10 mouse cellular contexts compared by ENCODE assay signal in the genomic region with DNA sequence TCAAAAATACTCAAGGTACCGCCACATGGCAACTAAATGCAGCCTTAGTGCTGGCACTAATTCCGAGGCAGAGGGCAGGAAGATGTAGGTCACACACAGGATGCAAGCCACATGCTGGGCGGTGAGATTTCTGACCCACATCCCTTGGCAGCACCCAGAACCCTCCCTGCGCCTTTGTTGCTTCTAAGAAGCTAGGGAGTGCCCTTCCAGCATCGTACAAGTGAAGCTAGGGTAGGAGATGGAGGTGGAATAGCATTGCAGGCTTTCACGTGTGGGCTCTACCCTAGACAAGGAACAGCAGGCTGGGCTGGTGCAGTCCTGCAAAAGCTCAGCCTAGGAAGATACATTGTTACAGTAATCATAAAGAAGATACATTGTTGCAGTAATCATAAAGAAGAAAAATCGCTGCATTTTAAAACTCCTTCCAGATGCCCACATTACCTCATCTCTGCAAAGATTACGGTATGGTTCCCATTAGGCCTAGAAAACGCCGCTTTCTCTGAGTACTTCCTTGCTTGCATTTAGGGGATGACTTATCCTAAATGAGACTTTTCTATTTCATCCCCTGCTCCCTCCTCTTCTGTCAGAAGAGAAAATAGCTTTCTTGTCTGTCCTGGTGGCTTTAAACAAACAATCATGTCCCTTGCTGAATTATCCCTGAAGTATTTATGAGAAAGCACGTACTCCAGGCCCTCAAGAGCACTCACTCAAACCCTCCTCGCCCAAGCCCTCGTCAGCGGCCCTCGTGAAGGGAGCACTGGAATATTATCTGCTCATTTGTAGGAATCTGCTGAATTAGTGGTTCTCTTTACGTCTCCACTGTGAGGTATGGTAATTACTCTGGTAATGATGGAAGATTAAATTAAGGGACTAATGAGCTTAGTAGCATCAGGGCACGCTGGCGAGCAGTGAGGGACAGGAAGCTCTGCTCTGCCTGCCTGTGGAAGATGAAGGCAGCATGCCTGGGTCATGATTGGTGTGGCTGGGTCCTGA.
DNase-seq lines count a peak whose midpoint lies in the region; ATAC-seq and TF ChIP-seq lines count a peak whose summit lies in the region.
"Had no signal": no experiment of that assay in that cellular context is flagged by ENCODE, and none has a peak within 500 bp of the region (broad histone marks: within the 10 kb centered on the region; RNA-seq: fewer than 3 reads in every experiment).

No protein-coding gene starts in this region.

- 0 out of 2 replicates have a peak, but pooled peaks cover 11% of the 10 kb centered on the region for H3K27me3 ChIP-seq in forebrain, embryonic 13.5 days
- H3K27me3 ChIP-seq in forebrain, embryonic 10.5 days (ENCODE audit: poor library complexity, severe bottlenecking): peaks cover 99% of the 10 kb centered on the region
- H3K27me3 ChIP-seq in embryonic facial prominence, embryonic 14.5 days (replicated peaks; ENCODE audit: control insufficient read depth, insufficient read depth, low read length): no peaks in the 10 kb centered on the region
- H3K27me3 ChIP-seq in intestine, postnatal 0 days (replicated peaks; ENCODE audit: control insufficient read depth, insufficient read depth, low read length): no peaks in the 10 kb centered on the region

- peaks cover 12% of the 10 kb centered on the region; the same call in 1 of the 2 replicates for H3K4me1 ChIP-seq in forebrain, embryonic 13.5 days
- H3K4me1 ChIP-seq in forebrain, embryonic 10.5 days: peaks cover 10% of the 10 kb centered on the region; the same call in 1 of the 2 replicates
- no peaks in the 10 kb centered on the region for H3K4me1 ChIP-seq in embryonic facial prominence, embryonic 14.5 days (ENCODE audit: control insufficient read depth, insufficient read depth, low read length)
- no peaks in the 10 kb centered on the region for H3K4me1 ChIP-seq in intestine, postnatal 0 days (replicated peaks; ENCODE audit: control insufficient read depth, insufficient read depth, low read length)

- H3K36me3 ChIP-seq in forebrain, embryonic 13.5 days (ENCODE audit: poor library complexity, severe bottlenecking): peaks cover 47% of the 10 kb centered on the region
- no peaks in the 10 kb centered on the region for H3K36me3 ChIP-seq in forebrain, embryonic 10.5 days (replicated peaks)
- peaks cover 14% of the 10 kb centered on the region for H3K36me3 ChIP-seq in embryonic facial prominence, embryonic 14.5 days (ENCODE audit: control insufficient read depth, insufficient read depth, low read length)
- peaks cover 11% of the 10 kb centered on the region for H3K36me3 ChIP-seq in intestine, postnatal 0 days (ENCODE audit: control insufficient read depth, insufficient read depth)

- no peak overlapping the region for H3K4me2 ChIP-seq in forebrain, embryonic 13.5 days
- no peak overlapping the region for H3K4me2 ChIP-seq in embryonic facial prominence, embryonic 14.5 days (ENCODE audit: low read depth, low read length)
- H3K4me2 ChIP-seq in intestine, postnatal 0 days (replicated peaks; ENCODE audit: low read depth): no peak overlapping the region
- H3K4me2 ChIP-seq: heart, embryonic 13.5 days had no signal

- no peak overlapping the region for H3K9ac ChIP-seq in forebrain, embryonic 13.5 days
- H3K9ac ChIP-seq in embryonic facial prominence, embryonic 14.5 days (ENCODE audit: low read depth, low read length): no peak overlapping the region
- no peak overlapping the region for H3K9ac ChIP-seq in intestine, postnatal 0 days (ENCODE audit: low read depth, low read length)
- H3K9ac ChIP-seq: heart, embryonic 13.5 days had no signal

- peak; percentile 70; the same call in 1 of the 2 replicates for ATAC-seq in forebrain, embryonic 13.5 days
- ATAC-seq in embryonic facial prominence, embryonic 14.5 days (ENCODE audit: low read depth): peak; percentile 41; the same call in 1 of the 2 replicates
- ATAC-seq in intestine, postnatal 0 days: no peak

- H3K4me3 ChIP-seq in forebrain, embryonic 13.5 days: no peak overlapping the region
- no peak overlapping the region for H3K4me3 ChIP-seq in forebrain, embryonic 10.5 days
- H3K4me3 ChIP-seq in embryonic facial prominence, embryonic 14.5 days (ENCODE audit: low read depth, low read length): no peak overlapping the region
- H3K4me3 ChIP-seq in intestine, postnatal 0 days (ENCODE audit: low read depth, low read length): no peak overlapping the region
- H3K4me3 ChIP-seq: heart, embryonic 13.5 days had no signal

- no peak overlapping the region for H3K27ac ChIP-seq in forebrain, embryonic 13.5 days
- H3K27ac ChIP-seq in forebrain, embryonic 10.5 days: no peak overlapping the region
- peak overlapping the region; percentile 75 for H3K27ac ChIP-seq in embryonic facial prominence, embryonic 14.5 days (replicated peaks; ENCODE audit: low read depth, low read length)
- H3K27ac ChIP-seq in intestine, postnatal 0 days (ENCODE audit: low read depth, low read length): no peak overlapping the region
- H3K27ac ChIP-seq: heart, embryonic 13.5 days had no signal

- H3K9me3 ChIP-seq in forebrain, embryonic 13.5 days (replicated peaks): no peaks in the 10 kb centered on the region
- H3K9me3 ChIP-seq in forebrain, embryonic 10.5 days: no peaks in the 10 kb centered on the region
- H3K9me3 ChIP-seq in embryonic facial prominence, embryonic 14.5 days (ENCODE audit: control insufficient read depth, low read length): no peaks in the 10 kb centered on the region
- H3K9me3 ChIP-seq in intestine, postnatal 0 days (ENCODE audit: control insufficient read depth): no peaks in the 10 kb centered on the region
- H3K9me3 ChIP-seq: heart, embryonic 13.5 days had no signal

- TF ChIP-seq CTCF in intestine, postnatal 0 days (IDR thresholded peaks at IDR 0.05; ENCODE audit: low read depth): no peak

- WGBS in forebrain, embryonic 13.5 days: 53% methylated on average over 18 of the region's 18 CpGs
- WGBS in forebrain, embryonic 10.5 days: 72% methylated on average over 18 of the region's 18 CpGs
- WGBS in embryonic facial prominence, embryonic 14.5 days: 42% methylated on average over 18 of the region's 18 CpGs
- WGBS in intestine, postnatal 0 days: 78% methylated on average over 18 of the region's 18 CpGs

- no peak for DNase-seq in forebrain, embryonic 10.5 days (ENCODE audit: extremely low spot score, low spot score)
- DNase-seq in adipocyte (ENCODE audit: low spot score) (peak; percentile 11), MN1 (ENCODE audit: low spot score) (no peak)
- DNase-seq in embryonic facial prominence, embryonic 14.5 days (ENCODE audit: low spot score): peak; percentile 58
- peak; percentile 51 for DNase-seq in lung, postnatal 36 days
- no peak for DNase-seq in natural killer cell, adult 2 months (ENCODE audit: low spot score in 2 of 2)
- DNase-seq: embryo, embryonic 11 days had no signal

Comparison
In these comparisons a context has a peak if more than half of its experiments do, and no peak if none do; other contexts are left out.
1. DNase-seq: peak in adipocyte (single experiment), embryonic facial prominence, embryonic 14.5 days (single experiment) and lung, postnatal 36 days (single experiment); none in forebrain, embryonic 10.5 days (single experiment), MN1 (single experiment) and natural killer cell, adult 2 months (0 of 2).